Mouse (Mus musculus) neural tube, embryonic 11.5 days (tissue): ENCODE measurements around the gene Mtrf1. TPM values are rescaled to one million over a fixed set of nuclear protein-coding genes. Genes with fewer than 3 reads are reported as not detected.
A peak's percentile ranks its signal among the peaks of the same experiment; 100 is the strongest.

ENCODE experiments used
- ATAC-seq: fragments of 200-750 bp; cut with Nextera tagmentation; 2 replicates; pipeline ENCODE4 v1.8.0; 2017; ENCODE audit warnings: moderate number of reproducible peaks, mild to moderate bottlenecking, moderate TSS enrichment, moderate library complexity; ENCODE audit not compliant: insufficient read depth, low FRiP score, low TSS enrichment
- DNase-seq: peaks from one replicate; pipeline ENCODE4 v3.0.0-alpha.2; 2015; ENCODE audit warnings: low spot score
- H3K27ac ChIP-seq: fragments of 300-500 bp; sonication (generic); 2 replicates; pipeline ENCODE4 v1.5.1; 2014; ENCODE audit warnings: low read depth, mild to moderate bottlenecking, low read length
- H3K27me3 ChIP-seq: fragments of 300-500 bp; sonication (generic); 2 replicates; pipeline ENCODE4 v1.6.1; 2014; ENCODE audit warnings: mild to moderate bottlenecking, low read length, mixed read lengths; ENCODE audit not compliant: control insufficient read depth, insufficient read depth
- H3K36me3 ChIP-seq: fragments of 300-500 bp; sonication (generic); 2 replicates; pipeline ENCODE4 v1.6.1; 2014; ENCODE audit warnings: mild to moderate bottlenecking, low read length, moderate library complexity, mixed read lengths; ENCODE audit not compliant: control insufficient read depth, insufficient read depth
- H3K4me1 ChIP-seq: fragments of 300-500 bp; sonication (generic); 2 replicates; pipeline ENCODE4 v1.6.1; 2014; ENCODE audit warnings: low read length, mixed read lengths; ENCODE audit not compliant: control insufficient read depth, insufficient read depth
- H3K4me2 ChIP-seq: fragments of 300-500 bp; sonication (generic); 2 replicates; pipeline ENCODE4 v1.6.1; 2014; ENCODE audit warnings: low read depth, mild to moderate bottlenecking, moderate library complexity
- H3K4me3 ChIP-seq: fragments of 300-500 bp; sonication (generic); 2 replicates; pipeline ENCODE4 v1.5.1; 2014; ENCODE audit warnings: low read depth, low read length
- H3K9ac ChIP-seq: fragments of 300-500 bp; sonication (generic); 2 replicates; pipeline ENCODE4 v1.6.1; 2014; ENCODE audit warnings: mild to moderate bottlenecking, low read length
- H3K9me3 ChIP-seq: fragments of 300-500 bp; sonication (generic); 2 replicates; pipeline ENCODE4 v1.6.1; 2016; ENCODE audit warnings: low read length; ENCODE audit not compliant: control insufficient read depth
- WGBS: fragments of 180-500 bp; shearing (Covaris S2); extraction: QIAGEN DNeasy Blood & Tissue Kit; methylation state at CpG from one replicate; pipeline ENCODE4 v1.1.7; 2014; 5-methylcytosine and 5-hydroxymethylcytosine counted together
- polyA plus RNA-seq: library from polyadenylated mRNA; unstranded; fragments of >200 nt; fragmentation: Nextera tagmentation; extraction: Ambion mirVana; gene quantifications from 2 replicates; pipeline ENCODE4 v1.2.1, GENCODE M21; 2014

The Mtrf1 gene
- polyA plus RNA-seq, 1 experiment from 2014 or later = 11.8 TPM

DNA sequence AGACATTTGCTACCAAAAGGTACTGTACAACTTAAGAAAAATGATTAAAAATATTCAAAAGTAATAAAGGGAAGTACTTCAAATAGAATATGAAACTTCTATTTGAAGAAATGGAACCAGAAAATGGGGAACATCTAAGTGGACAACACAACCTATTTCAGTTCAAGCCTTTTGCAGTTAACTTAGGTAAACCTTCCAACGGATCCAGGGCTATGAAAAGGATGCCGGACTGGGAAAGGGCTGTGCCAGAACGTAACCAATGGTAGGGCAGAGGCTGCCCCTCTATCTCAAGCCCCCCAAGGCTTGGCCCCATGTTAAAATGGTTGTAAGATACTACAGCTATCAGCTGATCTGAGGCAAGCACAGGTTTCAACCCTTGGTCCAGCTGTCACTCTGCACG, 63.4 kb downstream of the Mtrf1 start:
- Histone ChIP-seq H3K9me3 (no peaks in the 10 kb centered on the region), H3K4me2 (no peak overlapping the region), H3K4me3 (no peak overlapping the region), H3K27me3 (no peaks in the 10 kb centered on the region), H3K9ac (no peak overlapping the region), H3K36me3 (peaks cover 5% of the 10 kb centered on the region; the same call in 1 of the 2 replicates), H3K4me1 (no peaks in the 10 kb centered on the region), H3K27ac (no peak overlapping the region)
- DNase-seq = no peak
- WGBS = 95% methylated on average over 4 of the region's 4 CpGs
- no peak for ATAC-seq

DNA sequence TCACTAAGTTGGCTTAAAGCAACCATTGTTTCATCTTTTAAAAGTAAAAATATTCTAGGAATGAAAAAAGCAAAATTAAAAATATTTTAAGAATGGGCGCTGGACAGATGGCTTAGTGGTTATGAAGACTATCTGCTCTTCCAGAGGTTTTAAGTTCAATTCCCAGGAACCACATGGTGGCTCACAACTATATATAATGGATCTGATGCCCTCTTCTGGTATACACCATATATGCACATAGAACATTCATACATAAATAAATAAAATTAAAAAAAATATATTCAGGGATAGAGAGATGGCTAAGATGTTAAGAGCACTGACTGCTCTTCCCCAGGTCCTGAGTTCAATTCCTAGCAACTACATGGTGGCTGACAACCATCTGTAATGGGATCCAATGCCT, 68.1 kb downstream of the Mtrf1 start:
- H3K4me3 ChIP-seq = no peak overlapping the region
- no peaks in the 10 kb centered on the region for H3K27me3 ChIP-seq
- no peak for ATAC-seq
- H3K9ac ChIP-seq = no peak overlapping the region
- no peaks in the 10 kb centered on the region for H3K9me3 ChIP-seq
- H3K4me2 ChIP-seq = no peak overlapping the region
- no peak overlapping the region for H3K27ac ChIP-seq
- 96% methylated on average over 1 of the region's 1 CpGs for WGBS
- H3K36me3 ChIP-seq = peaks cover 6% of the 10 kb centered on the region
- no peaks in the 10 kb centered on the region for H3K4me1 ChIP-seq
- DNase-seq = no peak

- ATAC-seq (no peak), DNase-seq (peak; percentile 60)
- no peaks in the 10 kb centered on the region for H3K4me1 ChIP-seq
- no peak overlapping the region for H3K27ac ChIP-seq
- H3K4me2 ChIP-seq = no peak overlapping the region
- H3K27me3 ChIP-seq = no peaks in the 10 kb centered on the region
- peaks cover 6% of the 10 kb centered on the region for H3K36me3 ChIP-seq
- no peak overlapping the region for H3K9ac ChIP-seq
- no peak overlapping the region for H3K4me3 ChIP-seq
- WGBS = 25% methylated on average over 3 of the region's 3 CpGs
- H3K9me3 ChIP-seq = no peaks in the 10 kb centered on the region
Measured at GRCm38 (mm10) chr14:79467621-79468020, 70.0 kb downstream of the Mtrf1 start.

Other genes starting within 250 kb of the Mtrf1 start
- not detected in 2 replicates for gene Zfp957, start 150.4 kb upstream of the Mtrf1 start, polyA plus RNA-seq
- gene Rgcc, start 96.1 kb upstream of the Mtrf1 start, polyA plus RNA-seq = 46.2 and 51.8 TPM in 2 replicates
- 35.5 and 38.8 TPM in 2 replicates for gene Naa16, start 7.0 kb upstream of the Mtrf1 start, polyA plus RNA-seq
- gene Kbtbd7, start 28.7 kb downstream of the Mtrf1 start, polyA plus RNA-seq = 18.4 and 19.9 TPM in 2 replicates
- 5.7 and 6.3 TPM in 2 replicates for gene Kbtbd6, start 54.1 kb downstream of the Mtrf1 start, polyA plus RNA-seq
- 8.2 and 8.3 TPM in 2 replicates for gene Elf1, start 83.4 kb downstream of the Mtrf1 start, polyA plus RNA-seq
- gene Wbp4, start 83.7 kb downstream of the Mtrf1 start, polyA plus RNA-seq = 57.8 TPM in 2 replicates
- gene Sugt1, start 189.9 kb downstream of the Mtrf1 start, polyA plus RNA-seq = 153 and 156 TPM in 2 replicates